Mouse (Mus musculus) embryonic fibroblast, embryonic 13.5 days (primary cell): Measurements from ENCODE around the gene Wdr74.

Source experiments
- CTCF ChIP-seq: IDR thresholded peaks from 2 replicates; pipeline ENCODE4 v1.5.1; 2011; ENCODE audit warnings: mild to moderate bottlenecking, control low read depth, low read length, moderate library complexity, borderline replicate concordance; ENCODE audit not compliant: insufficient read depth
- POLR2A ChIP-seq: IDR thresholded peaks from 2 replicates; pipeline ENCODE4 v1.6.1; 2011; ENCODE audit warnings: low read depth, mild to moderate bottlenecking, control low read depth, low read length, moderate library complexity

- no peak for TF ChIP-seq CTCF
- TF ChIP-seq POLR2A: peak; percentile 94
Observed at GRCm38 (mm10) chr19:8756635-8757387, 21.2 kb downstream of the Wdr74 start, which contains the start of gene Nxf1.
